ENCODE assay signal across 15 mouse cellular contexts in genomic region chr8:66438468-66438867, GRCm38 (mm10). TPM values are rescaled to one million over a fixed set of nuclear protein-coding genes. Genes with fewer than 3 reads are reported as not detected.
DNase-seq lines count a peak whose midpoint lies in the region; ATAC-seq and TF ChIP-seq lines count a peak whose summit lies in the region.
"Had no signal": no experiment of that assay in that cellular context is flagged by ENCODE, and none has a peak within 500 bp of the region (broad histone marks: within the 10 kb centered on the region; RNA-seq: fewer than 3 reads in every experiment).

No protein-coding gene starts in this region.

- H3K9me3 ChIP-seq in heart, embryonic 10.5 days, result no peaks in the 10 kb centered on the region
- H3K9me3 ChIP-seq in lung, postnatal 0 days (ENCODE audit: low read length), result no peaks in the 10 kb centered on the region
- no peaks in the 10 kb centered on the region for H3K9me3 ChIP-seq in forebrain, embryonic 12.5 days
- H3K9me3 ChIP-seq: hindbrain, embryonic 13.5 days; midbrain, embryonic 13.5 days had no signal

- no peak for TF ChIP-seq EP300 in lung, postnatal 0 days (IDR thresholded peaks at IDR 0.05)

- H3K27ac ChIP-seq in heart, embryonic 10.5 days, result no peak overlapping the region
- no peak overlapping the region for H3K27ac ChIP-seq in lung, postnatal 0 days (ENCODE audit: low read length)
- H3K27ac ChIP-seq in forebrain, embryonic 12.5 days, result no peak overlapping the region
- H3K27ac ChIP-seq: hindbrain, embryonic 13.5 days; midbrain, embryonic 13.5 days had no signal

- no peak overlapping the region for H3K4me3 ChIP-seq in heart, embryonic 10.5 days
- no peak overlapping the region for H3K4me3 ChIP-seq in lung, postnatal 0 days (ENCODE audit: low read depth, low read length)
- no peak overlapping the region for H3K4me3 ChIP-seq in forebrain, embryonic 12.5 days (replicated peaks)
- H3K4me3 ChIP-seq: hindbrain, embryonic 13.5 days; midbrain, embryonic 13.5 days had no signal

- H3K27me3 ChIP-seq in heart, embryonic 10.5 days (ENCODE audit: insufficient read depth, poor library complexity, severe bottlenecking), result no peaks in the 10 kb centered on the region
- no peaks in the 10 kb centered on the region for H3K27me3 ChIP-seq in lung, postnatal 0 days (replicated peaks; ENCODE audit: insufficient read depth, low read length)
- no peaks in the 10 kb centered on the region for H3K27me3 ChIP-seq in forebrain, embryonic 12.5 days
- H3K27me3 ChIP-seq: hindbrain, embryonic 13.5 days; midbrain, embryonic 13.5 days had no signal

- 85% methylated on average over 4 of the region's 4 CpGs for WGBS in heart, embryonic 10.5 days
- WGBS in lung, postnatal 0 days, result 60% methylated on average over 4 of the region's 4 CpGs
- 91% methylated on average over 4 of the region's 4 CpGs for WGBS in forebrain, embryonic 12.5 days

- no peak for TF ChIP-seq CTCF in lung, postnatal 0 days (IDR thresholded peaks at IDR 0.05)

- ATAC-seq in lung, postnatal 0 days, result no peak
- peak; percentile 50 for ATAC-seq in granulocyte monocyte progenitor cell, adult 5-6 weeks (replicated peaks; ENCODE audit: poor library complexity, severe bottlenecking)
- ATAC-seq in megakaryocyte progenitor cell, adult 5-6 weeks (replicated peaks; ENCODE audit: poor library complexity), result peak; percentile 23; the same call in 1 of the 2 replicates
- ATAC-seq in forebrain, embryonic 12.5 days (ENCODE audit: low FRiP score), result no peak
- ATAC-seq: forebrain, embryonic 14.5 days; intestine, postnatal 0 days; midbrain, embryonic 13.5 days had no signal

- no peak overlapping the region for H3K9ac ChIP-seq in lung, postnatal 0 days (replicated peaks; ENCODE audit: low read depth)
- H3K9ac ChIP-seq in forebrain, embryonic 12.5 days, result no peak overlapping the region
- H3K9ac ChIP-seq: hindbrain, embryonic 13.5 days; midbrain, embryonic 13.5 days had no signal

- no peak overlapping the region for H3K4me2 ChIP-seq in lung, postnatal 0 days (replicated peaks; ENCODE audit: low read depth, low read length)
- H3K4me2 ChIP-seq in forebrain, embryonic 12.5 days, result no peak overlapping the region
- H3K4me2 ChIP-seq: hindbrain, embryonic 13.5 days; midbrain, embryonic 13.5 days had no signal

- H3K36me3 ChIP-seq in heart, embryonic 10.5 days, result no peaks in the 10 kb centered on the region
- no peaks in the 10 kb centered on the region for H3K36me3 ChIP-seq in lung, postnatal 0 days (ENCODE audit: insufficient read depth, low read length)
- no peaks in the 10 kb centered on the region for H3K36me3 ChIP-seq in forebrain, embryonic 12.5 days (replicated peaks)
- H3K36me3 ChIP-seq: hindbrain, embryonic 13.5 days; midbrain, embryonic 13.5 days had no signal

- H3K4me1 ChIP-seq in heart, embryonic 10.5 days, result no peaks in the 10 kb centered on the region
- no peaks in the 10 kb centered on the region for H3K4me1 ChIP-seq in lung, postnatal 0 days (ENCODE audit: insufficient read depth, low read depth, low read length)
- no peaks in the 10 kb centered on the region for H3K4me1 ChIP-seq in forebrain, embryonic 12.5 days
- H3K4me1 ChIP-seq: hindbrain, embryonic 13.5 days; midbrain, embryonic 13.5 days had no signal

- peak; percentile 25 to 76 for DNase-seq in heart, adult 18-20 months
- no peak for DNase-seq in heart, embryonic 10.5 days (ENCODE audit: low spot score)
- peak; percentile 8 for DNase-seq in lung, postnatal 25 days (ENCODE audit: low spot score)
- no peak for DNase-seq in lung, postnatal 0 days (ENCODE audit: low spot score)
- DNase-seq in thymus, postnatal 25 days, result no peak
- DNase-seq: cerebellum, adult 11 months; left cerebral cortex, postnatal 4 days; thymus, postnatal 36 days had no signal

RNA-seq across cellular contexts. Expression of gene Tma16, which starts 47.9 kb away (rescaled TPM):
- total RNA-seq in heart, adult 18-20 months (2021), result 1 to 10 TPM; 3.8 to 4.0 TPM
- polyA plus RNA-seq in heart, embryonic 10.5 days (2016; fragmentation: Nextera tagmentation; extraction: Ambion mirVana), result 11.9 and 17.2 TPM in 2 replicates
- polyA plus RNA-seq in lung, postnatal 0 days (2015; fragmentation: Nextera tagmentation; extraction: Ambion mirVana), result 4.6 and 5.0 TPM in 2 replicates
- 25.6 and 30.7 TPM in 2 replicates for total RNA-seq in granulocyte monocyte progenitor cell, adult 5-6 weeks (2014; fragmentation: Nextera tagmentation)
- 47.9 and 55.5 TPM in 2 replicates for total RNA-seq in granulocyte monocyte progenitor cell, adult 5-6 weeks (2017)
- 41.0 and 42.5 TPM in 2 replicates for total RNA-seq in megakaryocyte progenitor cell, adult 5-6 weeks (2015)
- 54.5 and 63.1 TPM in 2 replicates for total RNA-seq in megakaryocyte progenitor cell, adult 5-6 weeks (2017)
- polyA plus RNA-seq in forebrain, embryonic 12.5 days (2016; fragmentation: Nextera tagmentation; extraction: Ambion mirVana), result 14.3 and 15.5 TPM in 2 replicates

Comparison
In these comparisons a context has a peak if more than half of its experiments do, and no peak if none do; other contexts are left out.
1. DNase-seq: peak in heart, adult 18-20 months (2 of 2) and lung, postnatal 25 days (single experiment); none in heart, embryonic 10.5 days (single experiment), lung, postnatal 0 days (single experiment) and thymus, postnatal 25 days (single experiment).
2. ATAC-seq: peak in granulocyte monocyte progenitor cell, adult 5-6 weeks (single experiment) and megakaryocyte progenitor cell, adult 5-6 weeks (single experiment); none in lung, postnatal 0 days (single experiment) and forebrain, embryonic 12.5 days (single experiment).
3. RNA of gene Tma16, which starts 47.9 kb away (total RNA-seq): 41.0 to 63.1 TPM in megakaryocyte progenitor cell, adult 5-6 weeks and 25.6 to 55.5 TPM in granulocyte monocyte progenitor cell, adult 5-6 weeks; 3.8 to 4.0 TPM in heart, adult 18-20 months; every median in the first group is over 4 times any median in the second.